Mouse (Mus musculus) heart, postnatal 0 days (tissue): ENCODE data around the gene Mrpl20.

Experiments
- CTCF ChIP-seq: IDR thresholded peaks from 2 replicates; pipeline ENCODE4 v1.5.1; 2016; ENCODE audit warnings: antibody characterized with exemption, control low read depth, low read depth
- EP300 ChIP-seq: IDR thresholded peaks from 2 replicates; pipeline ENCODE4 v1.6.1; 2016; ENCODE audit warnings: antibody characterized with exemption, low read depth

GRCm38 (mm10) chr4:155851951-155852411 lies 49.3 kb downstream of the Mrpl20 start:
- TF ChIP-seq CTCF (no peak), EP300 (no peak)
